Mouse (Mus musculus) liver, adult 2 months (tissue): Measurements from ENCODE around the gene Ptgs2.

Experiments used
- CTCF ChIP-seq: fragments of 200-500 bp; IDR thresholded peaks from 2 replicates; pipeline ENCODE4 v1.5.1; 2011; ENCODE audit warnings: low read depth, low read length, control low read depth
- POLR2A ChIP-seq: fragments of 200-500 bp; IDR thresholded peaks from 2 replicates; pipeline ENCODE4 v1.6.1; 2011; ENCODE audit warnings: low read length, control low read depth; ENCODE audit not compliant: insufficient read depth; ENCODE audit errors: extremely low read depth

DNA sequence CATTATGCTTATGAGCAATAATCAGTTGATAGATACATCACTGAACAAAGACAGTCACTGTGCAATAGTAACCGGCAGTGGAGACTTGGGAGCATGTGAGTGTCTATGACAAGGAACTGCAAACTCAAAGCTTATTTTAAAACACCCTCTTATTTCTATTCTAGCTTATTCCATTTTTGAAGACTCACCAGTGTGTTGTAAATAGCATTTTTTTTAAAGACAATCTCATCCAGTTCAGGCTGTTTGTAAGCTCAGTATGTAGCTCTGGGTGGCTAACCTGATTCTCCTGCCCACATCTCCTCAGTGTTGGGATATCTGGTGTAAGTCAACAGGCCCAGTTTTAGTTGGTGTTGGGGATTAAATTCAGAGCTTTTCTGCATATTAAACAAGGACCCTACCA is 42.1 kb downstream of the Ptgs2 start:
- TF ChIP-seq CTCF (no peak), POLR2A (no peak)
